Mouse (Mus musculus) liver, postnatal 0 days (tissue): ENCODE results near the gene Fam102a.

Experiments
- CTCF ChIP-seq: sonication (generic); IDR thresholded peaks from 2 replicates; pipeline ENCODE4 v1.5.1; 2016; ENCODE audit warnings: antibody characterized with exemption, low read depth
- EP300 ChIP-seq: IDR thresholded peaks from 2 replicates; pipeline ENCODE4 v1.6.1; 2016; ENCODE audit warnings: antibody characterized with exemption, low read depth, mild to moderate bottlenecking

DNA sequence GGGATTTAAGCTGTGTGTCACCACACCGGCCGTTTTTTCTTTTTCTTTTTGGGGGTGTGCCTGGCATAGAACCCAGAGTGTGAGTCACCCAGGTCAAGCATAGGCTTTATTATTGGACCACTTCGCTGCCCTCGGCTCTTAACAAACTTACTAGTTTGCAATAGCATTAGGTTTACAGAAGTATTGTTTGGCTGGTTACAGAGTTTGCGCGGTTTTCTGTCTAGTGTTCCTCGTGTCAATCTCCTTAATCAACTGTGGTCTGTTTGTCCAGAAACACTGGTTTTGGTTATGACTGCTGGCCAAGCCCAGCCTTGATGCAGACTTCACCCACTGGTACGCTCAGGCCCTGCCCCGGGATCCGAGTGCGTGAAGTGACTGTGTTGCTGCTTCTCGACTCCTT, 32.3 kb upstream of the Fam102a start:
- TF ChIP-seq CTCF (no peak), EP300 (no peak)
